Mouse (Mus musculus) heart, postnatal 25 days (tissue): ENCODE results near the gene Ssh2. TPM values are rescaled to one million over a fixed set of nuclear protein-coding genes. Genes with fewer than 3 reads are reported as not detected.

Experiments used
- DNase-seq: peaks from one replicate; pipeline ENCODE4 v3.0.0; 2022; ENCODE audit warnings: low spot score
- intact Hi-C: fragments of 180-260 bp; cut with DNase I; formaldehyde crosslinking; loops from one replicate; pipeline ENCODE4 v1.15.1; 2025
- total RNA-seq, 2 experiments: library from RNA; stranded (reverse); gene quantifications; 2 replicates each; pipeline ENCODE4 v1.2.3; 2021

Gene Ssh2
- total RNA-seq, 2 experiments from 2014 or later = 80.0 to 87.7 TPM

DNA sequence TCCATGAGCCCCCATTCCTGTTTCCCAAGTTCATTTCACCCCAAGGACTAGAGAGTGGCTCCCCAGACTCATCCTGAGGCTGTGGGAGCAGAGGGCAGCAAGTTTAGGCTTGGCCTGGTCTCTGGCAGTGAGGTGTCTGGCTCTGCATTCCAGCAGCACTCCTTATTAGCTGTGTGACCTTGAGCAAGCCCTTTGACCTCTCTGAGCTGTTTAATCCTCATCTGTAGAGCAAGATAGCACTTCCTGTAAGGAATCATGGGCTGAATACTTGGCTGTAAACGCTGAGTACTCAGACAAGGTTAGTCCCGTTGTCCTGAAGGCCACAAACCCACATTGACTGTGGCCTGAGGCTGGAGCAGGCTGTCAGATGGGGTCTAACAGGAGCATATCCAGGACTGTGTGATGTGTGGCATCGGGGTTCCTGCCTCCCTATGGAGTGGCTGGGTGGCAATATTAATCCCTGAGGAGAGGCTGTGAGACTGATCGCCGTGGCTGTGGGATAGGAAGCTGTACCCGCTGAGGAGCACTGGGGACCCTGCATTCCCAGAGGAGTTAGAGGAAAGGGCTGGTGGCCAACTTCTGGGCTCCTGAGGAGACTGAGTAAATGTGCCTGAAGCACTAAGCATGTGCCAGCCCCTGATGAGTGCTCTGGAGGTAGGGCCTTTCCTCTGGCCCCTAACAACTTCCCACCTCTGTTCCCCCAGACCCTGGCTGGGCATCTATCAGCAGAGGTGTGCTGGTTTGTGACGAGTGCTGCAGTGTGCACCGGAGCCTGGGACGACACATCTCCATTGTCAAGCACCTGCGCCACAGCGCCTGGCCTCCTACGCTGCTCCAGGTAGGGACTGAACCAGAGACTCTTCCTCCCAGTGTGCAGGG, 282.4 kb downstream of the Ssh2 start:
- intact Hi-C loops = no loop called here
- no peak for DNase-seq

GRCm38 (mm10) chr11:77499354-77499753, 283.3 kb downstream of the Ssh2 start:
- intact Hi-C loops = no loop called here
- no peak for DNase-seq

- DNase-seq = no peak
- intact Hi-C loops = loop anchor here (1.0 to 2.0 kb wide), 2 partner anchors 9 to 184 kb away; no protein-coding TSS in a partner anchor
Observed at GRCm38 (mm10) chr11:77500361-77501325, 284.6 kb downstream of the Ssh2 start.

DNA sequence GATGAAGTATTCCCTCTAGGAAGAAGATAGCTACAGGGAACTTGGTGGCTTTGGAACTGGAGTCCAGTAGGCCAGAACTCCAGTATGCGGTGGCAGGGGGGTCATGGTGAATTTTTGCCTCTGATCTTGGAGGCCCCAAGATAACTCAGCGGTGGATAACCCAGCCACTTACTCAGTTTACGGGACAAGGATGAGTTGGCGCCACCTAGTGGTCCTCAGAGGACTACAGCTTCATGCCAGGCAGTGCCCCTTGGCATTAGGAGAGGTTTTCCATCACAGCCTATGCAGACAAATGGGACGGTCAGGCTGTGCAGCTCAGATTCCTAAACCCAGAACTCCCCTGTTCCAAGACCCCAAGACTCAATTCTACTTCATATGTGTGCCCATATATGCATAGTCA, 285.3 kb downstream of the Ssh2 start:
- intact Hi-C loops = loop anchor here (1.0 to 2.0 kb wide), 2 partner anchors 10 to 185 kb away; no protein-coding TSS in a partner anchor
- DNase-seq = no peak

GRCm38 (mm10) chr11:77501971-77502370, 285.9 kb downstream of the Ssh2 start:
- DNase-seq = no peak
- intact Hi-C loops = loop anchor here (1.0 to 2.0 kb wide), 2 partner anchors 11 to 185 kb away; no protein-coding TSS in a partner anchor

GRCm38 (mm10) chr11:77502481-77502880, 286.4 kb downstream of the Ssh2 start:
- DNase-seq = no peak
- intact Hi-C loops = no loop called here

DNA sequence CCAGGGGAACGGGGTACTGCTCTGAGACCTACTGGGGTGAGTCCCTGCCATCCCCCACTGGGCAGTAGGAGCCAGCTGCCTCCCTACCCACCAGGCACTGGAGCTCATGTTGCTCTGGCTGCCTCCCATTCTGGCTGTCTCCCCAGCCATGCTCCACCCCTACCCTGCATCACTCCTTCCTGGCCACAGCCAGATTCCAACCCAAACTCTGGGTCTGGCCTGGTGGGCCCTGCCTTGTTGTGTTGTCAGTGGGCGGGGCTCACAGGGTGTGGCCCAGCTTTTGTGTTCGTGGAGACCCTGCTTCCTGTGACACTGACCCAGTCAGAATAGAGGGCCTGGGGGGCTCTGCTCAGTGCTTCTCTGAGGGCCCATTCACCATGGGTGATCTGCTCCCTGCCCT, 287.4 kb downstream of the Ssh2 start:
- peak; percentile 54 for DNase-seq
- intact Hi-C loops = no loop called here

DNA sequence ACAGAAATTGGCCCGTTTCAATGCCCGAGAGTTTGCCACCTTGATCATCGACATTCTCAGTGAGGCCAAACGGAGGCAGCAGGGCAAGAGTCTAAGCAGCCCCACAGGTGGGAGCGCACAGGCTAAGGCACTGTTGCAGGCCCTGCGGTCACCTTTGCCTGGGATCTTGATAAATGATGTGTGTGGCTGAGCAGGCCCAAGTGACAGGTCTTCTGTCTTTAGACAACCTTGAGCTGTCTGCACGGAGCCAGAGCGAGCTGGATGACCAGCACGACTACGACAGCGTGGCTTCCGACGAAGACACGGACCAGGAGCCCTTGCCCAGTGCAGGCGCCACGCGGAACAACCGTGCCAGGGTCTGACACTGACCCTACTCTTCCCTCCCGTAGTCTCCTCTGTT, 288.3 kb downstream of the Ssh2 start:
- DNase-seq = no peak
- intact Hi-C loops = no loop called here

DNA sequence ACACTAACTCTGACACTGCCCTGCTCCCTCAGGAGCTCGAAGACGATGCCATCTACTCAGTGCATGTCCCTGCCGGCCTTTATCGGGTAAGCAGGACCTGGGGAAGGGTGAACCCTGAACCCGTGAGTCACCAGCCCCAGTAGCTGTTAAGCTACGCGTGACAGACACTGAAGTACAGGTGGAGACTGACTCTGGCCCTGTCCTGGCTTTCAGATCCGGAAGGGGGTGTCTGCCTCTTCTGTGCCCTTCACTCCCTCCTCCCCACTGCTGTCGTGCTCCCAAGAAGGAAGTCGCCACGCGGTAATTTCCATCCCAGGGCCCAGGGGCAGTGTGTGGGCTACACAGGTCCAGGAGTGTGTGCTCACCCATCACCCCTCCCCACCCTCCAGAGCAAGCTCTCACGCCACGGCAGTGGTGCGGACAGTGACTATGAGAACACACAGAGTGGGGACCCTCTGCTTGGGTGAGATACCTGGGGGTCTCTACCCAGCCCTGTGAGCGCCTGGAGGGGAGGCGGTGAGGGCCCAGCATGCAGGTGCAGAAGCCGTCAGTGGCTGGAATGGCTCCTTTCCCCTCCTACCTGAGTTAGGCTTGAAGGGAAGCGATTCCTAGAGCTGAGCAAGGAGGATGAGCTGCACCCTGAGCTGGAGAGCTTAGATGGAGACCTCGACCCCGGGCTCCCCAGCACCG, 289.3 kb downstream of the Ssh2 start:
- no peak for DNase-seq
- intact Hi-C loops = loop anchor here (5.0 kb wide), 1 partner anchor 122 kb away; no protein-coding TSS in a partner anchor

DNA sequence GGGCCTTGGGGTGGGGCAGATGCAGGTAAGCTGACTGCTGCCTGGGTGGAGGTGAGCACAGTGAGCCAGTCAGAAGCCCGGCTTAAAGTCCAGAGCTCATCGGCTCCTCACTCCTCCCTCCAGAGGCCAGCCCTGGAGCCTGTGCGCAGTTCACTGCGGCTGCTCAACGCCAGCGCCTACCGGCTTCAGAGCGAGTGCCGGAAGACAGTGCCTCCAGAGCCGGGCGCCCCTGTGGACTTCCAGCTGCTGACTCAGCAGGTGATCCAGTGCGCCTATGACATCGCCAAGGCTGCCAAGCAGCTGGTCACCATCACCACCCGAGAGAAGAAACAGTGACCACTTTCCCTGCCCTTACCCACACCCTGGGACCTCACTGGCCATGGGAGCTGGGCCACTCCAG, 290.2 kb downstream of the Ssh2 start:
- DNase-seq = peak; percentile 2
- intact Hi-C loops = loop anchor here (5.0 kb wide), 1 partner anchor 121 kb away; no protein-coding TSS in a partner anchor

GRCm38 (mm10) chr11:77506941-77507340, 290.9 kb downstream of the Ssh2 start:
- peak; percentile 2 for DNase-seq
- intact Hi-C loops = loop anchor here (5.0 kb wide), 1 partner anchor 120 kb away; no protein-coding TSS in a partner anchor

- no peak for DNase-seq
- intact Hi-C loops = loop anchor here (5.0 kb wide), 1 partner anchor 120 kb away; no protein-coding TSS in a partner anchor
Observed at GRCm38 (mm10) chr11:77507426-77507825, 291.3 kb downstream of the Ssh2 start.

DNA sequence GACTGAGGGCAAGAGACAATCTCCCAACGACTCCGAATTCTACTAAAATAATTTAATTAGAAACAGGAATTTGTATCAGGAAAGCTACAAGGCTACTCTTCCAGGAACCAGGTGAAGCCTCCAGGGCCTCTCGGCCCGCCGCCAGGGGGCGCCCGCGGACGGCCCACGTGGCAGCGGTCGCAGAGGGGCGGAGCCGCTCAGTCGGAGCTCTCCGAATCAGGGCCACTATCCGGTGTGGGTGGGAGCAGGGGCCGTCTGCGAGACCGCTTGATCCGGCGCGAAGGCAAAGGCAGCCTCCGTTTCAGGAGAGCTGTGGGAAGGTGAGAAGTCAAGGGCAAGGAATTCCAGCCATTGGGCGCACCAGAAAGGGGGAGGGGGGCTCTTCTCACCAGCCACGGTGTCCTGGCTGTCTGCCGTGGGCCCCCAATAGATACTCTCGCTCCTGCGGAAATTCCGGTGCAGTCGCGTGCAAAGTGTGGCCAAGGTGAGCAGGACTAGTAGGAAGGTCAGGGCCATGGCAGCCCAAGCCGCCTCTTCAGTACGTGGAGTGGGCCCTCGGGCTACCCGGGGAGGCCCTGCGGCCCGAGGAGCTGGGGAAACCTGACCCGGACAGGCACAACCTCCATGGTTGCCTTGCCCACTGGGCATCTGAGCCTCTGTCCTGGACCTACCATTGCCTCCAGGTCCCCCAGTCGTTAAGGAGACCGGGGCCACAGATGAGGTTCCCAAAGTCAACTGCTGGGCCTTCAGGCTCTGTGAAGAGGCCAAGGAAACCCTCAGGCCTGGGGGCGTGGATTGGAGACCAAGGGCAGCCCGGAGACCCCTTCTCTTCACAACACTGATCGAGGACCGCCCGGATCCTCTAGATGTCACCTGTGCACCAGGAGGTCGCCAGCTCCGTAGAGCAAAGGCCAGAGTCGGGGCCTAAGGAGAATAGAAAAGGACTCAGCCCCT, 292.3 kb downstream of the Ssh2 start:
- peak; percentile 67 for DNase-seq
- intact Hi-C loops = loop anchor here (5.0 kb wide), 1 partner anchor 119 kb away; no protein-coding TSS in a partner anchor

Other genes starting within 250 kb of the Ssh2 start
- gene Slc6a4, start 217.7 kb upstream of the Ssh2 start, total RNA-seq = under 1 TPM; 0.52 to 0.67 TPM
- 10 to 100 TPM in 1 of 2 experiments, 1 to 10 TPM in 1; 8.2 to 11.5 TPM for gene Nsrp1, start 137.9 kb upstream of the Ssh2 start, total RNA-seq
- gene Efcab5, start 27.3 kb upstream of the Ssh2 start, total RNA-seq = under 1 TPM; 0.25 to 0.65 TPM
- 100 to 1,000 TPM; 203 to 217 TPM for gene Coro6, start 246.1 kb downstream of the Ssh2 start, total RNA-seq